Mouse (Mus musculus) ES-E14 (cell line): ENCODE measurements around the gene Cdh22. TPM values are rescaled to one million over a fixed set of nuclear protein-coding genes. Genes with fewer than 3 reads are reported as not detected.

Experiments used
- DNase-seq: peaks from one replicate; pipeline ENCODE4 v3.0.0-alpha.2; 2013; ENCODE audit warnings: low read depth, low spot score
- H3K27ac ChIP-seq: 2 replicates; pipeline ENCODE4 v1.5.1; 2012; ENCODE audit warnings: low read depth, mild to moderate bottlenecking, low read length, moderate library complexity, mixed read lengths; ENCODE audit not compliant: poor library complexity, insufficient read depth, severe bottlenecking
- H3K36me3 ChIP-seq: 2 replicates; pipeline ENCODE4 v1.6.1; 2012; ENCODE audit warnings: mild to moderate bottlenecking, low read length, moderate library complexity, mixed read lengths; ENCODE audit not compliant: control insufficient read depth, poor library complexity, insufficient read depth, severe bottlenecking
- H3K4me1 ChIP-seq, 2 experiments: fragments of 150-350 bp in 1 of 2; sonication (generic) in 1 of 2; 2 replicates each; pipeline ENCODE4 v1.6.1; 2012; ENCODE audit warnings: low read length in 2 of 2, mild to moderate bottlenecking in 1 of 2, mixed read lengths in 1 of 2; ENCODE audit not compliant: control insufficient read depth in 2 of 2, insufficient read depth in 2 of 2, poor library complexity in 1 of 2
- H3K4me3 ChIP-seq, 2 experiments: fragments of 150-350 bp in 1 of 2; sonication (generic) in 1 of 2; 2 replicates each; pipeline ENCODE4 v1.5.1; 2012; ENCODE audit warnings: low read length in 2 of 2, low read depth in 1 of 2, mild to moderate bottlenecking in 1 of 2, mixed read lengths in 1 of 2; ENCODE audit not compliant: insufficient read depth in 1 of 2, poor library complexity in 1 of 2, severe bottlenecking in 1 of 2
- H3K9ac ChIP-seq: 2 replicates; pipeline ENCODE4 v1.6.1; 2012; ENCODE audit warnings: low read depth, mild to moderate bottlenecking, low read length, mixed read lengths; ENCODE audit not compliant: poor library complexity, insufficient read depth, severe bottlenecking
- H3K9me3 ChIP-seq: fragments of 150-350 bp; sonication (generic); 2 replicates; pipeline ENCODE4 v1.6.1; 2012; ENCODE audit warnings: low read depth, mild to moderate bottlenecking, low read length; ENCODE audit not compliant: control insufficient read depth, insufficient read depth
- CHD2 ChIP-seq: IDR thresholded peaks from 2 replicates; pipeline ENCODE4 v1.6.1; 2014; ENCODE audit warnings: mild to moderate bottlenecking, low read depth, low read length, inconsistent platforms
- HCFC1 ChIP-seq: IDR thresholded peaks from 2 replicates; pipeline ENCODE4 v1.6.1; 2012; ENCODE audit warnings: low read length, inconsistent platforms, borderline replicate concordance; ENCODE audit not compliant: insufficient read depth
- MAFK ChIP-seq: IDR thresholded peaks from 2 replicates; pipeline ENCODE4 v1.6.1; 2014; ENCODE audit warnings: mild to moderate bottlenecking, low read depth, low read length, inconsistent platforms; ENCODE audit not compliant: insufficient read depth
- ZC3H11A ChIP-seq: IDR thresholded peaks from 2 replicates; pipeline ENCODE4 v1.6.1; 2012; ENCODE audit warnings: low read depth, mild to moderate bottlenecking, inconsistent platforms, low read length, borderline replicate concordance
- ZNF384 ChIP-seq: IDR thresholded peaks from 2 replicates; pipeline ENCODE4 v1.6.1; 2012; ENCODE audit warnings: low read depth, low read length, inconsistent platforms
- in situ Hi-C, 2 experiments: fragments of 600-800 bp; cut with MboI; formaldehyde crosslinking; loops; one replicate each; pipeline ENCODE4 v1.15.1; 2025; ENCODE audit warnings: low sequenced_read_pairs in 2 of 2, inconsistent platforms in 1 of 2; ENCODE audit not compliant: unreplicated experiment in 2 of 2
- total RNA-seq: library from RNA; depleted of rRNA; stranded (reverse); fragments of 300-350 nt; gene quantifications from 2 replicates; pipeline ENCODE4 v1.2.3, GENCODE M21; 2012

Gene Cdh22
- total RNA-seq, 1 experiment = 0.13 TPM

DNA sequence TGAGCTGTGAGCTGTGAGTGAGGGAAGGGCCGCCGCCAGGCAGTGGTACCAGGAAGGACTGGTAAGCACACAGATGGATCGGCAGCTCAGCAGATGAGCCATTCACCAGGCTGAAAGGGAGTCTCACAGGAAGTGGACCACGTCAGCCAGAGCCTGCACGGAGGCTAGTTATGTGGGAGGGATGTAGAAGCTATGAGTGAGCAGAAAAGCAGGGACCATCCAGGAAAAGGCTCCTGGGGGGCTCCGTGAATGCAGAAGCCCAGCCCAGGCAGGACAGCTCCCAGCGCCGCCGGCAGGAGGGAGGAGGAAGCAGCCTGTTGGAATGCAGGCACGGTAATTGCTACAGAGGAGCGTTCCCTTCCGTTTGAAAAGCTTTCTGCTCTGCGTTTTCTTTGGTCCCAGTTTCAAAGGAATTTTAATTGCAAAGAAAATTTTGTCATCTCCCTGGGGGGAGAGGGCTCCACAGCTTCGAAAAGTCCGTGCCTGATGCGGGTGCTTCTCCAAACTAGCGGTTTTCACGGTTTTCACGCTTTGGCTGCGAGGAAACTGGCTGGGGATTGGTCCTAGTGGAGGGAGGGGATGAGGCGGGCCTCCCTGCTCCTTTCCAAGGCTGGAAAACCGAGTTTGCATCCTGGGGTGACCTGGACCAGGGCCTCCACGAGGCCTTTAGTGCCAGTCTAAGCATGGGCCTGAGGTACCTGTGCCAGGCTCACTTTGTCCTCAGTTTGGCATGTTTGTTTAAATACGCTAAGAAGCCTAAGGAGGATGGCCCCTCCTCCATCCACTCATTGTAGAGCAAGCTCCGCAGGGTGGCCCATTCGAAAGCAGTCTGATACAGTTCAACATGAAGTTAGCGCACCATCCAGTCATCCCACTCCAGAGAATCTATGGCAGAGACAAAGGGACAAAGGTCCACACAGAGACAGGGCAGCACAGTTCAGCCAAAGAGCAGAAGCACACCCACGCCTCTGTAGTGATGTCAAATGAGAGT is 32.6 kb downstream of the Cdh22 start:
- Histone ChIP-seq H3K4me3 (peak overlapping the region in 1 of 2 experiments; percentile 34; a peak in 2 of 4 replicates), H3K9me3 (no peaks in the 10 kb centered on the region), H3K36me3 (no peaks in the 10 kb centered on the region), H3K4me1 (peaks cover 3 to 8% of the 10 kb centered on the region in 2 experiments; a peak in 2 of 4 replicates), H3K27ac (no peak overlapping the region), H3K9ac (no peak overlapping the region)
- no peak for DNase-seq
- in situ Hi-C loops = no loop called here
- TF ChIP-seq HCFC1 (no peak), ZC3H11A (no peak), CHD2 (no peak), MAFK (no peak), ZNF384 (no peak)

GRCm38 (mm10) chr2:165197546-165197945 is 37.1 kb downstream of the Cdh22 start:
- in situ Hi-C loops = no loop called here
- Histone ChIP-seq H3K9ac (no peak overlapping the region), H3K4me1 (peaks cover under 1 to 4% of the 10 kb centered on the region in 2 experiments; a peak in 2 of 4 replicates), H3K27ac (no peak overlapping the region), H3K36me3 (no peaks in the 10 kb centered on the region), H3K9me3 (no peaks in the 10 kb centered on the region), H3K4me3 (no peak overlapping the region)
- no peak for DNase-seq
- no peak for TF ChIP-seq ZNF384
- no peak for TF ChIP-seq CHD2
- TF ChIP-seq MAFK = no peak
- no peak for TF ChIP-seq ZC3H11A
- no peak for TF ChIP-seq HCFC1

GRCm38 (mm10) chr2:165195411-165196182 is 39.1 kb downstream of the Cdh22 start:
- no peak for DNase-seq
- Histone ChIP-seq H3K9me3 (no peaks in the 10 kb centered on the region), H3K4me3 (peak overlapping the region; percentile 44 to 55; a peak in 3 of 4 replicates), H3K9ac (peak overlapping the region; percentile 9; the same call in 1 of the 2 replicates), H3K36me3 (no peaks in the 10 kb centered on the region), H3K4me1 (no peaks in the 10 kb centered on the region), H3K27ac (no peak overlapping the region)
- TF ChIP-seq CHD2 = no peak
- TF ChIP-seq HCFC1 = no peak
- TF ChIP-seq ZC3H11A = no peak
- no peak for TF ChIP-seq ZNF384
- no peak for TF ChIP-seq MAFK
- in situ Hi-C loops = no loop called here

- H3K27ac ChIP-seq = no peak overlapping the region
- no peak overlapping the region for H3K9ac ChIP-seq
- no peak overlapping the region for H3K4me3 ChIP-seq
- no peak for DNase-seq
- H3K36me3 ChIP-seq = no peaks in the 10 kb centered on the region
- no peaks in the 10 kb centered on the region for H3K4me1 ChIP-seq
- H3K9me3 ChIP-seq = no peaks in the 10 kb centered on the region
- TF ChIP-seq HCFC1 (no peak), ZC3H11A (no peak), ZNF384 (no peak)
- in situ Hi-C loops = no loop called here
These were observed 43.2 kb downstream of the Cdh22 start for GRCm38 (mm10) chr2:165191483-165191882.
